Mouse (Mus musculus): ENCODE data around the gene Aqp3.

GRCm38 (mm10) chr4:41063351-41063750 is 34.6 kb downstream of the Aqp3 start:
- TF ChIP-seq EP300 (IDR thresholded peaks at IDR 0.05; ENCODE audit: low read depth in 1 of 2, low read length in 2 of 2) (no peak), ZNF384 (IDR thresholded peaks at IDR 0.05; ENCODE audit: low read depth, low read length) (no peak), POLR2AphosphoS2 (IDR thresholded peaks at IDR 0.05; ENCODE audit: low read length) (no peak), POLR2A (IDR thresholded peaks at IDR 0.05; ENCODE audit: control insufficient read depth in 1 of 2, insufficient read depth in 1 of 2, low read depth in 1 of 2, low read length in 2 of 2, poor library complexity in 1 of 2) (no peak), MAZ (IDR thresholded peaks at IDR 0.05; ENCODE audit: low read depth, low read length) (no peak), TCF12 (IDR thresholded peaks at IDR 0.05; ENCODE audit: low read depth, low read length) (no peak), CTCF (IDR thresholded peaks at IDR 0.05 in 2 of 3, conservative IDR thresholded peaks at IDR 0.05 in 1 of 3; ENCODE audit: control insufficient read depth in 1 of 3, insufficient read depth in 1 of 3, low read depth in 2 of 3, low read length in 3 of 3, poor library complexity in 1 of 3, severe bottlenecking in 1 of 3) (no peak), ZC3H11A (IDR thresholded peaks at IDR 0.05; ENCODE audit: low read depth, low read length) (no peak), BHLHE40 (IDR thresholded peaks at IDR 0.05; ENCODE audit: borderline replicate concordance, low read depth, low read length) (no peak)

Data from MEL (cell line).